Mouse (Mus musculus) lung, adult 18-20 months (tissue): ENCODE measurements at regions not wholly inside any gene's neighbourhood (a gene's known extent, or its start where the extent isn't known, plus 50 kb on each side); places are given as distances from the start of the nearest gene placed in this dataset.
A peak's percentile ranks its signal among the peaks of the same experiment; 100 is the strongest.

Experiments
- DNase-seq, 2 experiments: peaks; one replicate each; pipeline ENCODE4 v3.0.0; 2022; ENCODE audit warnings: mixed read lengths in 2 of 2

GRCm38 (mm10) chr3:28183061-28183762 is 79.8 kb upstream of the Tnik start:
- DNase-seq, result peak in 1 of 2 experiments; percentile 5

- DNase-seq, result no peak
These were observed 77.5 kb upstream of the Tnik start for GRCm38 (mm10) chr3:28185518-28185917.

- no peak for DNase-seq
These were observed 77.1 kb upstream of the Tnik start for GRCm38 (mm10) chr3:28185918-28186317.

GRCm38 (mm10) chr3:28189371-28189770 is 73.6 kb upstream of the Tnik start:
- DNase-seq, result no peak

GRCm38 (mm10) chr3:28190243-28190642 is 72.8 kb upstream of the Tnik start:
- no peak for DNase-seq

GRCm38 (mm10) chr3:28194388-28194970 is 68.5 kb upstream of the Tnik start:
- peak in 1 of 2 experiments; percentile 6 for DNase-seq

- no peak for DNase-seq
These were observed 66.2 kb upstream of the Tnik start for GRCm38 (mm10) chr3:28196786-28197185.

- DNase-seq, result no peak
These were observed 53.7 kb upstream of the Tnik start for GRCm38 (mm10) chr3:28209304-28209703.

GRCm38 (mm10) chr3:28210847-28211803 is 51.9 kb upstream of the Tnik start:
- DNase-seq, result no peak
